In the genomic region with DNA sequence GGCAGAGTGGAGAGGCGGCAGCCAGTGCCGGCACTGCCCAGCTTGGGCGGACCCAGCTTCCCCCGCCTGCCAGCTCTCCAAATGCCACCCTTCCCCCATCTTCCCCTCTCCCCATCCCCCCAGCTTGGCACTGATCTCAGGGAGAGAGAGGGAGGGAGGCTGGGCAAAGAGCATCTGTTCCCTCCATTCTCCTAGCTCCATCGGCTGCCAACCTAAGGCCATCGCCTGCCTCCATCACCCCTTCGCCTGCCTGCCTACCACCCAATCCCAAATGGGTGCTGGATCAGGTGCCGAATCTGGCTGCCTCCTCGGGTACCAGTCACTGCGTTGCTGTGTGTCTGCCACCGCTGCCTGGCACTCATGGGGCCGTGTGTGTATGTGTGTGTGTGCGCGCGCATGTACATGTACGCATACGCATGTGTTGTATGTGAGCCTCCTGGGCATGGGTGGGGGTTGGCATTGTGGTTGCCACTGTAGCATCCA, we compare ENCODE assay signal across 8 mouse cellular contexts. TPM values are rescaled to one million over a fixed set of nuclear protein-coding genes. Genes with fewer than 3 reads are reported as not detected.
DNase-seq lines count a peak whose midpoint lies in the region; ATAC-seq lines count a peak whose summit lies in the region.

No protein-coding gene starts in this region.

- H3K27ac ChIP-seq in stomach, embryonic 16.5 days (ENCODE audit: low read length) = no peak overlapping the region

- H3K9me3 ChIP-seq in stomach, embryonic 16.5 days (replicated peaks; ENCODE audit: control insufficient read depth, low read length) = no peaks in the 10 kb centered on the region

- intact Hi-C loops in left cerebral cortex, postnatal 10 days (cut with DNase I) = no loop called here
- intact Hi-C loops in heart, postnatal 14 days (cut with DNase I) = no loop called here

- H3K4me2 ChIP-seq in stomach, embryonic 16.5 days (ENCODE audit: low read depth, low read length) = no peak overlapping the region

- DNase-seq in retina, adult 2 months (ENCODE audit: low read depth, low spot score) = peak; percentile 54
- no peak for DNase-seq in retina, embryonic 14.5 days (ENCODE audit: low spot score)
- DNase-seq in frontal cortex, postnatal 10 days (ENCODE audit: low spot score in 2 of 2) = peak; percentile 79 to 85
- peak; percentile 78 to 86 for DNase-seq in left cerebral cortex, postnatal 10 days (ENCODE audit: extremely low spot score in 1 of 2, low spot score in 2 of 2)
- no peak for DNase-seq in thymus, postnatal 10 days (ENCODE audit: low spot score in 2 of 2)
- DNase-seq in liver = no peak
- DNase-seq in heart, postnatal 14 days = no peak

- H3K27me3 ChIP-seq in stomach, embryonic 16.5 days (ENCODE audit: control insufficient read depth, insufficient read depth, low read length) = no peaks in the 10 kb centered on the region

- no peaks in the 10 kb centered on the region for H3K36me3 ChIP-seq in stomach, embryonic 16.5 days (ENCODE audit: control insufficient read depth, insufficient read depth, low read length)

- no peak overlapping the region for H3K4me3 ChIP-seq in stomach, embryonic 16.5 days (replicated peaks; ENCODE audit: low read length)

- no peaks in the 10 kb centered on the region for H3K4me1 ChIP-seq in stomach, embryonic 16.5 days (ENCODE audit: control insufficient read depth, insufficient read depth, low read length)

- no peak overlapping the region for H3K9ac ChIP-seq in stomach, embryonic 16.5 days (ENCODE audit: low read length)

- ATAC-seq in stomach, embryonic 16.5 days (ENCODE audit: insufficient read depth, low FRiP score) = peak; percentile 48

- WGBS in stomach, embryonic 16.5 days = 82% methylated on average over 17 of the region's 17 CpGs

RNA-seq across cellular contexts. Expression of gene Zfhx2, which starts 38.4 kb away (rescaled TPM):
- total RNA-seq in left cerebral cortex, postnatal 10 days (2021) = 10 to 100 TPM; 26.6 to 27.2 TPM
- polyA plus RNA-seq in stomach, embryonic 16.5 days (2015; fragmentation: Nextera tagmentation; extraction: Ambion mirVana) = 3.1 and 3.6 TPM in 2 replicates
- 1 to 10 TPM; 2.5 to 3.3 TPM for total RNA-seq in heart, postnatal 14 days (2021)

RNA-seq across cellular contexts. Expression of gene Ngdn, which starts 38.5 kb away (rescaled TPM):
- 10 to 100 TPM; 21.5 to 26.8 TPM for total RNA-seq in left cerebral cortex, postnatal 10 days (2021)
- polyA plus RNA-seq in stomach, embryonic 16.5 days (2015; fragmentation: Nextera tagmentation; extraction: Ambion mirVana) = 74.7 and 74.9 TPM in 2 replicates
- total RNA-seq in heart, postnatal 14 days (2021) = 10 to 100 TPM; 23.4 to 28.4 TPM

RNA-seq across cellular contexts. Expression of gene Thtpa, which starts 40.8 kb away (rescaled TPM):
- 10 to 100 TPM; 31.4 to 31.5 TPM for total RNA-seq in left cerebral cortex, postnatal 10 days (2021)
- 19.9 and 22.5 TPM in 2 replicates for polyA plus RNA-seq in stomach, embryonic 16.5 days (2015; fragmentation: Nextera tagmentation; extraction: Ambion mirVana)
- total RNA-seq in heart, postnatal 14 days (2021) = 10 to 100 TPM in 1 of 2 experiments, 1 to 10 TPM in 1; 9.6 to 11.4 TPM

RNA-seq across cellular contexts. Expression of gene Ap1g2, which starts 52.6 kb away (rescaled TPM):
- total RNA-seq in left cerebral cortex, postnatal 10 days (2021) = 10 to 100 TPM; 14.6 to 18.0 TPM
- 46.2 and 54.8 TPM in 2 replicates for polyA plus RNA-seq in stomach, embryonic 16.5 days (2015; fragmentation: Nextera tagmentation; extraction: Ambion mirVana)
- 1 to 10 TPM; 4.6 to 5.4 TPM for total RNA-seq in heart, postnatal 14 days (2021)

RNA-seq across cellular contexts. Expression of gene Myh7, which starts 59.3 kb away (rescaled TPM):
- 1 to 10 TPM; 5.4 to 5.5 TPM for total RNA-seq in left cerebral cortex, postnatal 10 days (2021)
- polyA plus RNA-seq in stomach, embryonic 16.5 days (2015; fragmentation: Nextera tagmentation; extraction: Ambion mirVana) = 7.6 and 25.7 TPM in 2 replicates
- total RNA-seq in heart, postnatal 14 days (2021) = 1,000 to 10,000 TPM; 2,004 to 2,187 TPM

Comparison
In these comparisons a context has a peak if more than half of its experiments do, and no peak if none do; other contexts are left out.
1. DNase-seq: peak in retina, adult 2 months (single experiment), frontal cortex, postnatal 10 days (2 of 2) and left cerebral cortex, postnatal 10 days (2 of 2); none in retina, embryonic 14.5 days (single experiment), thymus, postnatal 10 days (0 of 2), liver (single experiment) and heart, postnatal 14 days (0 of 2).
2. RNA of gene Zfhx2, which starts 38.4 kb away (total RNA-seq): 26.6 to 27.2 TPM in left cerebral cortex, postnatal 10 days; 2.5 to 3.3 TPM in heart, postnatal 14 days; every median in the first group is over 4 times any median in the second.